Mouse (Mus musculus): ENCODE results near the gene Slc6a12.

GRCm38 (mm10) chr6:121299954-121300353, 42.9 kb upstream of the Slc6a12 start, which contains the start of gene Slc6a13:
- TF ChIP-seq POLR2A (IDR thresholded peaks at IDR 0.05; ENCODE audit: low read depth, low read length): no peak
- no peak for TF ChIP-seq CTCF (IDR thresholded peaks at IDR 0.05; ENCODE audit: extremely low read depth, insufficient read depth, insufficient read length, insufficient replicate concordance)
